Mouse (Mus musculus) embryonic facial prominence, embryonic 15.5 days (tissue): ENCODE data around the gene Naa15. TPM values are rescaled to one million over a fixed set of nuclear protein-coding genes. Genes with fewer than 3 reads are reported as not detected.
A peak's percentile ranks its signal among the peaks of the same experiment; 100 is the strongest.

Source experiments
- ATAC-seq: fragments of 200-750 bp; cut with Nextera tagmentation; 2 replicates; pipeline ENCODE4 v1.8.0; 2017; ENCODE audit warnings: low read depth, moderate TSS enrichment; ENCODE audit not compliant: insufficient number of reproducible peaks, low FRiP score, low TSS enrichment
- H3K27ac ChIP-seq: fragments of 300-500 bp; sonication (generic); replicated peaks from 2 replicates; pipeline ENCODE4 v1.5.1; 2015; ENCODE audit warnings: mild to moderate bottlenecking, inconsistent platforms
- H3K27me3 ChIP-seq: fragments of 300-500 bp; sonication (generic); 2 replicates; pipeline ENCODE4 v1.6.1; 2015; ENCODE audit warnings: inconsistent platforms
- H3K36me3 ChIP-seq: fragments of 300-500 bp; sonication (generic); 2 replicates; pipeline ENCODE4 v1.6.1; 2015; ENCODE audit warnings: mild to moderate bottlenecking, inconsistent platforms
- H3K4me1 ChIP-seq: fragments of 300-500 bp; sonication (generic); 2 replicates; pipeline ENCODE4 v1.6.1; 2015; ENCODE audit warnings: inconsistent platforms
- H3K4me2 ChIP-seq: fragments of 300-500 bp; sonication (generic); replicated peaks from 2 replicates; pipeline ENCODE4 v1.6.1; 2015; ENCODE audit warnings: mild to moderate bottlenecking, inconsistent platforms
- H3K4me3 ChIP-seq: fragments of 300-500 bp; sonication (generic); replicated peaks from 2 replicates; pipeline ENCODE4 v1.5.1; 2015; ENCODE audit warnings: mild to moderate bottlenecking, inconsistent platforms
- H3K9ac ChIP-seq: fragments of 300-500 bp; sonication (generic); 2 replicates; pipeline ENCODE4 v1.6.1; 2015; ENCODE audit warnings: inconsistent platforms
- H3K9me3 ChIP-seq: fragments of 300-500 bp; sonication (generic); replicated peaks from 2 replicates; pipeline ENCODE4 v1.6.1; 2016; ENCODE audit warnings: inconsistent platforms
- WGBS: fragments of 180-500 bp; shearing (Covaris S2); methylation state at CpG from one replicate; pipeline ENCODE4 v1.1.7; 2015; 5-methylcytosine and 5-hydroxymethylcytosine counted together
- polyA plus RNA-seq: library from polyadenylated mRNA; unstranded; fragments of >200 nt; fragmentation: Nextera tagmentation; extraction: Ambion mirVana; gene quantifications from 2 replicates; pipeline ENCODE4 v1.2.1, GENCODE M21; 2015

Naa15 gene
- polyA plus RNA-seq, 1 experiment from 2014 or later: 41.4 TPM

GRCm38 (mm10) chr3:51490088-51490753 lies 75.3 kb downstream of the Naa15 start:
- no peaks in the 10 kb centered on the region for H3K27me3 ChIP-seq
- WGBS: 75% methylated on average over 7 of the region's 7 CpGs
- no peak overlapping the region for H3K4me3 ChIP-seq
- peaks cover 8% of the 10 kb centered on the region for H3K4me1 ChIP-seq
- ATAC-seq: no peak
- no peaks in the 10 kb centered on the region for H3K9me3 ChIP-seq
- no peak overlapping the region for H3K9ac ChIP-seq
- no peak overlapping the region for H3K4me2 ChIP-seq
- no peak overlapping the region for H3K27ac ChIP-seq
- peaks cover 18% of the 10 kb centered on the region for H3K36me3 ChIP-seq

GRCm38 (mm10) chr3:51493272-51493838 lies 78.4 kb downstream of the Naa15 start:
- 81% methylated on average over 13 of the region's 13 CpGs for WGBS
- no peak for ATAC-seq
- H3K27me3 ChIP-seq: no peaks in the 10 kb centered on the region
- no peak overlapping the region for H3K27ac ChIP-seq
- no peaks in the 10 kb centered on the region for H3K9me3 ChIP-seq
- H3K4me2 ChIP-seq: no peak overlapping the region
- peaks cover 14% of the 10 kb centered on the region for H3K36me3 ChIP-seq
- no peak overlapping the region for H3K4me3 ChIP-seq
- H3K9ac ChIP-seq: no peak overlapping the region
- H3K4me1 ChIP-seq: no peaks in the 10 kb centered on the region

GRCm38 (mm10) chr3:51494466-51494865 lies 79.5 kb downstream of the Naa15 start:
- Histone ChIP-seq H3K27ac (no peak overlapping the region), H3K27me3 (no peaks in the 10 kb centered on the region), H3K4me2 (no peak overlapping the region), H3K9me3 (no peaks in the 10 kb centered on the region), H3K36me3 (peaks cover 14% of the 10 kb centered on the region), H3K4me3 (no peak overlapping the region), H3K9ac (no peak overlapping the region), H3K4me1 (no peaks in the 10 kb centered on the region)
- ATAC-seq: no peak
- WGBS: 75% methylated on average over 2 of the region's 2 CpGs

- Histone ChIP-seq H3K4me2 (no peak overlapping the region), H3K36me3 (peaks cover 14% of the 10 kb centered on the region), H3K27me3 (no peaks in the 10 kb centered on the region), H3K9me3 (no peaks in the 10 kb centered on the region), H3K4me1 (no peaks in the 10 kb centered on the region), H3K4me3 (no peak overlapping the region), H3K9ac (no peak overlapping the region), H3K27ac (no peak overlapping the region)
- WGBS: 89% methylated on average over 9 of the region's 9 CpGs
- no peak for ATAC-seq
Observed at GRCm38 (mm10) chr3:51495646-51496045, 80.7 kb downstream of the Naa15 start.

- H3K27me3 ChIP-seq: no peaks in the 10 kb centered on the region
- peaks cover 12% of the 10 kb centered on the region for H3K36me3 ChIP-seq
- H3K4me2 ChIP-seq: no peak overlapping the region
- no peak overlapping the region for H3K4me3 ChIP-seq
- WGBS: 90% methylated on average over 1 of the region's 1 CpGs
- ATAC-seq: no peak
- H3K27ac ChIP-seq: no peak overlapping the region
- H3K9me3 ChIP-seq: no peaks in the 10 kb centered on the region
- H3K9ac ChIP-seq: no peak overlapping the region
- no peaks in the 10 kb centered on the region for H3K4me1 ChIP-seq
Observed at GRCm38 (mm10) chr3:51497978-51498377, 83.0 kb downstream of the Naa15 start.

GRCm38 (mm10) chr3:51498659-51499058 lies 83.7 kb downstream of the Naa15 start:
- WGBS: 60% methylated on average over 5 of the region's 5 CpGs

GRCm38 (mm10) chr3:51499876-51500275 lies 84.9 kb downstream of the Naa15 start:
- Histone ChIP-seq H3K4me2 (no peak overlapping the region), H3K27ac (no peak overlapping the region), H3K27me3 (no peaks in the 10 kb centered on the region), H3K9ac (no peak overlapping the region), H3K4me3 (no peak overlapping the region), H3K36me3 (no peaks in the 10 kb centered on the region), H3K4me1 (no peaks in the 10 kb centered on the region), H3K9me3 (no peaks in the 10 kb centered on the region)
- no peak for ATAC-seq
- WGBS: 84% methylated on average over 4 of the region's 4 CpGs

More at GRCm38 (mm10) chr3:51498659-51499058, 83.7 kb downstream of the Naa15 start:
- Histone ChIP-seq H3K9ac (no peak overlapping the region), H3K27me3 (no peaks in the 10 kb centered on the region), H3K36me3 (peaks cover 5% of the 10 kb centered on the region), H3K4me3 (no peak overlapping the region), H3K27ac (no peak overlapping the region), H3K4me2 (no peak overlapping the region), H3K4me1 (no peaks in the 10 kb centered on the region), H3K9me3 (no peaks in the 10 kb centered on the region)
- no peak for ATAC-seq

GRCm38 (mm10) chr3:51504385-51504952 lies 89.5 kb downstream of the Naa15 start:
- WGBS: 57% methylated on average over 11 of the region's 11 CpGs
- no peak for ATAC-seq
- no peak overlapping the region for H3K27ac ChIP-seq
- H3K9ac ChIP-seq: no peak overlapping the region
- no peaks in the 10 kb centered on the region for H3K9me3 ChIP-seq
- no peaks in the 10 kb centered on the region for H3K36me3 ChIP-seq
- H3K4me1 ChIP-seq: 0 out of 2 replicates have a peak, but pooled peaks cover 3% of the 10 kb centered on the region
- H3K27me3 ChIP-seq: no peaks in the 10 kb centered on the region
- H3K4me2 ChIP-seq: no peak overlapping the region
- no peak overlapping the region for H3K4me3 ChIP-seq

GRCm38 (mm10) chr3:51505465-51505864 lies 90.5 kb downstream of the Naa15 start:
- Histone ChIP-seq H3K27me3 (no peaks in the 10 kb centered on the region), H3K4me1 (0 out of 2 replicates have a peak, but pooled peaks cover 3% of the 10 kb centered on the region), H3K4me2 (no peak overlapping the region), H3K4me3 (no peak overlapping the region), H3K9ac (no peak overlapping the region), H3K27ac (no peak overlapping the region), H3K36me3 (no peaks in the 10 kb centered on the region), H3K9me3 (no peaks in the 10 kb centered on the region)
- 43% methylated on average over 19 of the region's 19 CpGs for WGBS
- no peak for ATAC-seq

GRCm38 (mm10) chr3:51510903-51511302 lies 96.0 kb downstream of the Naa15 start:
- no peak for ATAC-seq
- WGBS: 29% methylated on average over 8 of the region's 8 CpGs
- no peak overlapping the region for H3K4me2 ChIP-seq

GRCm38 (mm10) chr3:51511983-51512382 lies 97.0 kb downstream of the Naa15 start:
- Histone ChIP-seq H3K9me3 (no peaks in the 10 kb centered on the region), H3K36me3 (no peaks in the 10 kb centered on the region), H3K4me2 (no peak overlapping the region), H3K4me1 (no peaks in the 10 kb centered on the region), H3K27ac (no peak overlapping the region), H3K4me3 (no peak overlapping the region), H3K27me3 (no peaks in the 10 kb centered on the region), H3K9ac (no peak overlapping the region)
- ATAC-seq: no peak
- whole genome bisulfite sequencing: 91% methylated on average over 5 of the region's 5 CpGs

More at GRCm38 (mm10) chr3:51510903-51511302, 96.0 kb downstream of the Naa15 start:
- Histone ChIP-seq H3K27me3 (no peaks in the 10 kb centered on the region), H3K4me1 (no peaks in the 10 kb centered on the region), H3K4me3 (0 out of 2 replicates have a peak overlapping the region, but pooled peaks have one; percentile 5), H3K36me3 (no peaks in the 10 kb centered on the region), H3K9ac (no peak overlapping the region), H3K27ac (no peak overlapping the region), H3K9me3 (no peaks in the 10 kb centered on the region)
